Mouse (Mus musculus) C2C12 (cell line): ENCODE measurements around the gene Rgcc. TPM values are rescaled to one million over a fixed set of nuclear protein-coding genes. Genes with fewer than 3 reads are reported as not detected.
A peak's percentile ranks its signal among the peaks of the same experiment; 100 is the strongest.

Experiments
- H3K27me3 ChIP-seq: one replicate; pipeline ENCODE4 v1.6.1; 2011; ENCODE audit not compliant: control insufficient read depth, insufficient read depth, insufficient read length
- H3K36me3 ChIP-seq: one replicate; pipeline ENCODE4 v1.6.1; 2011; ENCODE audit not compliant: control insufficient read depth, insufficient read depth
- H3K4me3 ChIP-seq: one replicate; pipeline ENCODE4 v1.5.1; 2011; ENCODE audit warnings: mild to moderate bottlenecking, control low read depth; ENCODE audit not compliant: poor library complexity, insufficient read depth, severe bottlenecking
- H3K79me2 ChIP-seq: one replicate; pipeline ENCODE4 v1.6.1; 2011; ENCODE audit not compliant: control insufficient read depth, insufficient read depth
- H3K79me3 ChIP-seq: one replicate; pipeline ENCODE4 v1.6.1; 2011; ENCODE audit warnings: low read depth, control low read depth
- H3ac ChIP-seq: one replicate; pipeline ENCODE3; 2011; ENCODE audit warnings: low read depth; ENCODE audit not compliant: control insufficient read depth, insufficient read length
- CEBPB ChIP-seq: IDR thresholded peaks from one replicate; pipeline ENCODE4 v1.6.1; 2011; ENCODE audit warnings: low read depth, mild to moderate bottlenecking, control low read depth, moderate library complexity
- CTCF ChIP-seq: IDR thresholded peaks from one replicate; pipeline ENCODE4 v1.5.1; 2011; ENCODE audit not compliant: control insufficient read depth, insufficient read depth, insufficient read length
- FOSL1 ChIP-seq: IDR thresholded peaks from one replicate; pipeline ENCODE4 v1.8.0; 2011; ENCODE audit warnings: mild to moderate bottlenecking, low read length; ENCODE audit not compliant: poor library complexity, insufficient read depth, severe bottlenecking
- MAX ChIP-seq: IDR thresholded peaks from one replicate; pipeline ENCODE4 v1.6.1; 2011; ENCODE audit warnings: mild to moderate bottlenecking, control low read depth
- MYOD1 ChIP-seq: IDR thresholded peaks from one replicate; pipeline ENCODE4 v1.6.1; 2011; ENCODE audit warnings: low read depth; ENCODE audit not compliant: control insufficient read depth, insufficient read length
- MYOG ChIP-seq: IDR thresholded peaks from one replicate; pipeline ENCODE4 v1.6.1; 2011; ENCODE audit not compliant: control insufficient read depth, insufficient read length; ENCODE audit errors: extremely low read depth
- USF1 ChIP-seq: IDR thresholded peaks from one replicate; pipeline ENCODE4 v1.6.1; 2011; ENCODE audit warnings: low read depth, mild to moderate bottlenecking, control low read depth, moderate library complexity
- polyA plus RNA-seq: library from polyadenylated mRNA; unstranded; fragments of >200 nt; fragmentation: generic; extraction: Trizol; gene quantifications from one replicate; pipeline ENCODE4 v1.2.1, GENCODE M21; 2012; ENCODE audit warnings: missing spikeins

Gene Rgcc
- polyA plus RNA-seq, 1 experiment = 1.5 TPM

- no peaks in the 10 kb centered on the region for H3K27me3 ChIP-seq
- no peak for TF ChIP-seq MAX
- TF ChIP-seq CEBPB = no peak
- no peak for TF ChIP-seq MYOG
- TF ChIP-seq MYOD1 = no peak
- no peak for TF ChIP-seq CTCF
- TF ChIP-seq USF1 = no peak
- TF ChIP-seq FOSL1 = no peak
- H3K36me3 ChIP-seq = no peaks in the 10 kb centered on the region
- no peak overlapping the region for H3K4me3 ChIP-seq
- H3K79me3 ChIP-seq = no peaks in the 10 kb centered on the region
- H3K79me2 ChIP-seq = no peaks in the 10 kb centered on the region
- no peak overlapping the region for H3ac ChIP-seq
Observed at GRCm38 (mm10) chr14:79244571-79244970, 56.9 kb downstream of the Rgcc start.

GRCm38 (mm10) chr14:79243038-79243883, 58.2 kb downstream of the Rgcc start:
- no peaks in the 10 kb centered on the region for H3K79me3 ChIP-seq
- TF ChIP-seq CEBPB (no peak), USF1 (peak; percentile 29), MYOG (no peak), MYOD1 (no peak), MAX (no peak), CTCF (no peak)
- no peak overlapping the region for H3K4me3 ChIP-seq
- no peaks in the 10 kb centered on the region for H3K27me3 ChIP-seq
- H3K79me2 ChIP-seq = no peaks in the 10 kb centered on the region
- no peaks in the 10 kb centered on the region for H3K36me3 ChIP-seq
- no peak overlapping the region for H3ac ChIP-seq

GRCm38 (mm10) chr14:79242386-79242720, 59.1 kb downstream of the Rgcc start:
- TF ChIP-seq MYOG = no peak
- TF ChIP-seq CEBPB = no peak
- TF ChIP-seq MAX = no peak
- no peak for TF ChIP-seq USF1
- H3K79me2 ChIP-seq = no peaks in the 10 kb centered on the region
- no peak overlapping the region for H3K4me3 ChIP-seq
- no peak overlapping the region for H3ac ChIP-seq
- no peaks in the 10 kb centered on the region for H3K36me3 ChIP-seq
- H3K79me3 ChIP-seq = no peaks in the 10 kb centered on the region
- no peaks in the 10 kb centered on the region for H3K27me3 ChIP-seq

- no peak overlapping the region for H3K4me3 ChIP-seq
- TF ChIP-seq FOSL1 (no peak), CEBPB (no peak), MYOD1 (no peak), MAX (no peak), USF1 (no peak), MYOG (no peak), CTCF (no peak)
- no peaks in the 10 kb centered on the region for H3K79me3 ChIP-seq
- H3ac ChIP-seq = no peak overlapping the region
- no peaks in the 10 kb centered on the region for H3K27me3 ChIP-seq
- H3K79me2 ChIP-seq = no peaks in the 10 kb centered on the region
- H3K36me3 ChIP-seq = no peaks in the 10 kb centered on the region
Observed at GRCm38 (mm10) chr14:79241656-79242385, 59.6 kb downstream of the Rgcc start.

- H3K4me3 ChIP-seq = no peak overlapping the region
- no peaks in the 10 kb centered on the region for H3K79me3 ChIP-seq
- TF ChIP-seq CEBPB (peak; percentile 28), MYOG (no peak)
- no peaks in the 10 kb centered on the region for H3K36me3 ChIP-seq
- H3K79me2 ChIP-seq = no peaks in the 10 kb centered on the region
- no peak overlapping the region for H3ac ChIP-seq
- peaks cover 4% of the 10 kb centered on the region for H3K27me3 ChIP-seq
Observed at GRCm38 (mm10) chr14:79241057-79241570, 60.3 kb downstream of the Rgcc start.

- no peaks in the 10 kb centered on the region for H3K36me3 ChIP-seq
- TF ChIP-seq FOSL1 = no peak
- TF ChIP-seq CEBPB = no peak
- TF ChIP-seq USF1 = no peak
- no peak for TF ChIP-seq MYOD1
- no peak for TF ChIP-seq MAX
- H3K27me3 ChIP-seq = peaks cover 13% of the 10 kb centered on the region
- H3K4me3 ChIP-seq = no peak overlapping the region
- H3K79me2 ChIP-seq = no peaks in the 10 kb centered on the region
- H3K79me3 ChIP-seq = no peaks in the 10 kb centered on the region
- no peak overlapping the region for H3ac ChIP-seq
Observed at GRCm38 (mm10) chr14:79239402-79239801, 62.0 kb downstream of the Rgcc start.

Other genes with a start within 250 kb of the Rgcc start
- not detected for gene Zfp957, start 54.3 kb downstream of the Rgcc start, polyA plus RNA-seq
- gene Naa16, start 89.1 kb upstream of the Rgcc start, polyA plus RNA-seq = 8.6 TPM
- 2.7 TPM for gene Mtrf1, start 96.1 kb upstream of the Rgcc start, polyA plus RNA-seq
- 0.78 TPM for gene Kbtbd7, start 124.9 kb upstream of the Rgcc start, polyA plus RNA-seq
- gene Kbtbd6, start 150.2 kb upstream of the Rgcc start, polyA plus RNA-seq = 0.25 TPM
- 3.4 TPM for gene Elf1, start 179.5 kb upstream of the Rgcc start, polyA plus RNA-seq
- gene Wbp4, start 179.9 kb upstream of the Rgcc start, polyA plus RNA-seq = 9.8 TPM